Comparison of ENCODE assay signal across 11 mouse cellular contexts in the genomic region with DNA sequence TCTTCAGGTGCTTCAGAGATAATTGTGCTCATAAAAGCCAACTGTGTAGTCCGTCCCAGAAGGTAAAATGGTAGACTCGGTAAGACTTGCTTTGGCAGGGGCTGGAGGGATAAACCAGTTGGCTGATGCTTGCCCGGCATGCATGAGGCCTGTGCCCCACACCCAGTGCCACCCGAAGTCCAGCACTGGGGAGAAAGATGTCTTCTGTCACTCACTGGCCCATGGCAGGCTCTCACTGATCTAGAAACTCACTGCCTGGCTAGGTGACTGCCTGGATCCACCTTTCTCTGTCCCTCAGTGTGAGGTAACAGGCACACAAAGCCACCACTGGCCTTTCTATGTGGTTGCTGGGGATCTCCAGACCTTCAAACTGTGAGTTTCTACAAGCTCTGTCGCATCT. TPM values are rescaled to one million over a fixed set of nuclear protein-coding genes. Genes with fewer than 3 reads are reported as not detected.
A peak's percentile ranks its signal among the peaks of the same experiment; 100 is the strongest.
DNase-seq lines count a peak whose midpoint lies in the region; ATAC-seq and TF ChIP-seq lines count a peak whose summit lies in the region.
"Had no signal": no experiment of that assay in that cellular context is flagged by ENCODE, and none has a peak within 500 bp of the region (broad histone marks: within the 10 kb centered on the region; RNA-seq: fewer than 3 reads in every experiment).

No protein-coding gene starts in this region.

- no peak overlapping the region for H3K4me3 ChIP-seq in intestine, embryonic 15.5 days (replicated peaks)
- no peak overlapping the region for H3K4me3 ChIP-seq in intestine, postnatal 0 days (ENCODE audit: low read depth, low read length)
- no peak overlapping the region for H3K4me3 ChIP-seq in forebrain, embryonic 10.5 days
- H3K4me3 ChIP-seq in hindbrain, embryonic 12.5 days = no peak overlapping the region
- no peak overlapping the region for H3K4me3 ChIP-seq in neural tube, embryonic 12.5 days

- TF ChIP-seq CTCF in intestine, postnatal 0 days (IDR thresholded peaks at IDR 0.05; ENCODE audit: low read depth) = no peak

- H3K9ac ChIP-seq in intestine, embryonic 15.5 days = no peak overlapping the region
- H3K9ac ChIP-seq in intestine, postnatal 0 days (ENCODE audit: low read depth, low read length) = no peak overlapping the region
- H3K9ac ChIP-seq in hindbrain, embryonic 12.5 days = no peak overlapping the region
- no peak overlapping the region for H3K9ac ChIP-seq in neural tube, embryonic 12.5 days

- H3K4me2 ChIP-seq in intestine, embryonic 15.5 days (replicated peaks) = no peak overlapping the region
- no peak overlapping the region for H3K4me2 ChIP-seq in intestine, postnatal 0 days (replicated peaks; ENCODE audit: low read depth)
- no peak overlapping the region for H3K4me2 ChIP-seq in hindbrain, embryonic 12.5 days (replicated peaks)
- H3K4me2 ChIP-seq in neural tube, embryonic 12.5 days (replicated peaks) = no peak overlapping the region; the same call in 1 of the 2 replicates

- no peaks in the 10 kb centered on the region for H3K9me3 ChIP-seq in intestine, embryonic 15.5 days
- H3K9me3 ChIP-seq in intestine, postnatal 0 days (ENCODE audit: control insufficient read depth) = no peaks in the 10 kb centered on the region
- H3K9me3 ChIP-seq in forebrain, embryonic 10.5 days = no peaks in the 10 kb centered on the region
- no peaks in the 10 kb centered on the region for H3K9me3 ChIP-seq in hindbrain, embryonic 12.5 days (replicated peaks)
- no peaks in the 10 kb centered on the region for H3K9me3 ChIP-seq in neural tube, embryonic 12.5 days

- H3K36me3 ChIP-seq in intestine, embryonic 15.5 days = no peaks in the 10 kb centered on the region
- no peaks in the 10 kb centered on the region for H3K36me3 ChIP-seq in intestine, postnatal 0 days (ENCODE audit: control insufficient read depth, insufficient read depth)
- peaks cover 17% of the 10 kb centered on the region for H3K36me3 ChIP-seq in forebrain, embryonic 10.5 days (replicated peaks)
- H3K36me3 ChIP-seq in hindbrain, embryonic 12.5 days = no peaks in the 10 kb centered on the region
- H3K36me3 ChIP-seq in neural tube, embryonic 12.5 days = peaks cover 2% of the 10 kb centered on the region; the same call in 1 of the 2 replicates

- no peak for ATAC-seq in intestine, embryonic 15.5 days
- no peak for ATAC-seq in intestine, postnatal 0 days
- no peak for ATAC-seq in hindbrain, embryonic 12.5 days (ENCODE audit: low FRiP score)
- ATAC-seq in neural tube, embryonic 12.5 days (ENCODE audit: low FRiP score, low read depth) = no peak
- ATAC-seq in frontal cortex, adult (ENCODE audit: low TSS enrichment) = no peak
- ATAC-seq: lung, postnatal 0 days had no signal

- H3K27ac ChIP-seq in intestine, embryonic 15.5 days = 0 out of 2 replicates have a peak overlapping the region, but pooled peaks have one; percentile 18
- H3K27ac ChIP-seq in intestine, postnatal 0 days (ENCODE audit: low read depth, low read length) = no peak overlapping the region
- peak overlapping the region; percentile 90 for H3K27ac ChIP-seq in forebrain, embryonic 10.5 days
- peak overlapping the region; percentile 94 for H3K27ac ChIP-seq in hindbrain, embryonic 12.5 days
- H3K27ac ChIP-seq in neural tube, embryonic 12.5 days = peak overlapping the region; percentile 51; the same call in 1 of the 2 replicates

- peaks cover 46% of the 10 kb centered on the region for H3K4me1 ChIP-seq in intestine, embryonic 15.5 days (replicated peaks)
- H3K4me1 ChIP-seq in intestine, postnatal 0 days (replicated peaks; ENCODE audit: control insufficient read depth, insufficient read depth, low read length) = peaks cover 27% of the 10 kb centered on the region
- peaks cover 99% of the 10 kb centered on the region for H3K4me1 ChIP-seq in forebrain, embryonic 10.5 days
- H3K4me1 ChIP-seq in hindbrain, embryonic 12.5 days = peaks cover 85% of the 10 kb centered on the region
- peaks cover 80% of the 10 kb centered on the region for H3K4me1 ChIP-seq in neural tube, embryonic 12.5 days

- no peak for DNase-seq in forebrain, embryonic 10.5 days (ENCODE audit: extremely low spot score, low spot score)
- DNase-seq in spleen, postnatal 14 days (ENCODE audit: low spot score in 2 of 2) = no peak
- no peak for DNase-seq in gastrocnemius, postnatal 4 days (ENCODE audit: low spot score in 2 of 2)
- DNase-seq: cerebellum, postnatal 25 days had no signal

- H3K27me3 ChIP-seq in intestine, embryonic 15.5 days (replicated peaks) = no peaks in the 10 kb centered on the region
- H3K27me3 ChIP-seq in intestine, postnatal 0 days (replicated peaks; ENCODE audit: control insufficient read depth, insufficient read depth, low read length) = no peaks in the 10 kb centered on the region
- H3K27me3 ChIP-seq in forebrain, embryonic 10.5 days (ENCODE audit: poor library complexity, severe bottlenecking) = no peaks in the 10 kb centered on the region
- H3K27me3 ChIP-seq in hindbrain, embryonic 12.5 days = no peaks in the 10 kb centered on the region
- H3K27me3 ChIP-seq in neural tube, embryonic 12.5 days (replicated peaks) = no peaks in the 10 kb centered on the region
- H3K27me3 ChIP-seq: CH12.LX had no signal

- 74% methylated on average over 5 of the region's 5 CpGs for WGBS in intestine, embryonic 15.5 days
- 63% methylated on average over 5 of the region's 5 CpGs for WGBS in intestine, postnatal 0 days
- 78% methylated on average over 5 of the region's 5 CpGs for WGBS in forebrain, embryonic 10.5 days
- WGBS in hindbrain, embryonic 12.5 days = 71% methylated on average over 5 of the region's 5 CpGs
- 84% methylated on average over 5 of the region's 5 CpGs for WGBS in neural tube, embryonic 12.5 days

RNA-seq across cellular contexts. Expression of a gene that starts 36.3 kb away (rescaled TPM):
- 20.9 and 26.5 TPM in 2 replicates for polyA plus RNA-seq in intestine, embryonic 15.5 days (2015; fragmentation: Nextera tagmentation; extraction: Ambion mirVana)
- polyA plus RNA-seq in intestine, postnatal 0 days (2015; fragmentation: Nextera tagmentation; extraction: Ambion mirVana) = 16.3 and 17.2 TPM in 2 replicates
- polyA plus RNA-seq in forebrain, embryonic 10.5 days (2016; fragmentation: Nextera tagmentation; extraction: Ambion mirVana) = 24.7 and 27.4 TPM in 2 replicates
- 38.8 and 41.6 TPM in 2 replicates for polyA plus RNA-seq in hindbrain, embryonic 12.5 days (2016; fragmentation: Nextera tagmentation; extraction: Ambion mirVana)
- 40.7 and 41.7 TPM in 2 replicates for polyA plus RNA-seq in neural tube, embryonic 12.5 days (2016; fragmentation: Nextera tagmentation; extraction: Ambion mirVana)
- total RNA-seq in gastrocnemius, postnatal 4 days (2021) = 100 to 1,000 TPM; 193 to 204 TPM

RNA-seq across cellular contexts. Expression of a gene that starts 56.6 kb away (rescaled TPM):
- polyA plus RNA-seq in intestine, embryonic 15.5 days (2015; fragmentation: Nextera tagmentation; extraction: Ambion mirVana) = 140 and 150 TPM in 2 replicates
- polyA plus RNA-seq in intestine, postnatal 0 days (2015; fragmentation: Nextera tagmentation; extraction: Ambion mirVana) = 108 and 111 TPM in 2 replicates
- 156 and 164 TPM in 2 replicates for polyA plus RNA-seq in forebrain, embryonic 10.5 days (2016; fragmentation: Nextera tagmentation; extraction: Ambion mirVana)
- 147 and 164 TPM in 2 replicates for polyA plus RNA-seq in hindbrain, embryonic 12.5 days (2016; fragmentation: Nextera tagmentation; extraction: Ambion mirVana)
- polyA plus RNA-seq in neural tube, embryonic 12.5 days (2016; fragmentation: Nextera tagmentation; extraction: Ambion mirVana) = 143 and 144 TPM in 2 replicates
- total RNA-seq in gastrocnemius, postnatal 4 days (2021) = 1 to 10 TPM; 2.2 to 2.3 TPM
